Mouse (Mus musculus): Measurements from ENCODE around the gene Ptprk. TPM values are rescaled to one million over a fixed set of nuclear protein-coding genes. Genes with fewer than 3 reads are reported as not detected.

Ptprk gene
- polyA plus RNA-seq, 1 experiment from 2014 or later, result 24.7 TPM

DNA sequence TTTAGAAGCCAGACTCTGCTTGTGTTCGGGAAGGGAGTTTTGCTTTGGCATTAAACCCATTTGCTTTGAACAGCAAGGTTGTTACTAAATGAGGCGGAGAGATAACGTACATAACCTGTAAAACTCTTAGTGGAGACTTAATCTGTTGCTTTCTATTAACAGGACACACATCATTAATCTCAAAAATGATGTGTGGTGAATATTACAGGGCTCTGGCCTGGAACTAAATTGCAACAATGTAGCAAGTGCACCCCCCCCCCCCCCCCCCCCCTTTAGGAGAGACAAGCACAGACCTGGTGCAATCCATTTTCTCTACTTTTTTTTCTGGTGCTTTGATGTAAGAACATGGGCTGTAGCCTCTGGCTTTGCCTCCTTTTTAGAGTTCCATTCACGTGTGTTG lies 195.7 kb downstream of the Ptprk start:
- H3K27ac ChIP-seq, result no peak overlapping the region
- no peak overlapping the region for H3K4me3 ChIP-seq
- no peak overlapping the region for H3K9ac ChIP-seq
- H3K36me3 ChIP-seq, result peaks cover 5% of the 10 kb centered on the region; the same call in 1 of the 2 replicates
- H3K27me3 ChIP-seq (replicated peaks), result no peaks in the 10 kb centered on the region
- ATAC-seq (ENCODE audit: low FRiP score, low read depth), result no peak
- H3K4me2 ChIP-seq (replicated peaks), result no peak overlapping the region
- H3K4me1 ChIP-seq, result no peaks in the 10 kb centered on the region
- 79% methylated on average over 4 of the region's 4 CpGs for WGBS
- H3K9me3 ChIP-seq, result no peaks in the 10 kb centered on the region

DNA sequence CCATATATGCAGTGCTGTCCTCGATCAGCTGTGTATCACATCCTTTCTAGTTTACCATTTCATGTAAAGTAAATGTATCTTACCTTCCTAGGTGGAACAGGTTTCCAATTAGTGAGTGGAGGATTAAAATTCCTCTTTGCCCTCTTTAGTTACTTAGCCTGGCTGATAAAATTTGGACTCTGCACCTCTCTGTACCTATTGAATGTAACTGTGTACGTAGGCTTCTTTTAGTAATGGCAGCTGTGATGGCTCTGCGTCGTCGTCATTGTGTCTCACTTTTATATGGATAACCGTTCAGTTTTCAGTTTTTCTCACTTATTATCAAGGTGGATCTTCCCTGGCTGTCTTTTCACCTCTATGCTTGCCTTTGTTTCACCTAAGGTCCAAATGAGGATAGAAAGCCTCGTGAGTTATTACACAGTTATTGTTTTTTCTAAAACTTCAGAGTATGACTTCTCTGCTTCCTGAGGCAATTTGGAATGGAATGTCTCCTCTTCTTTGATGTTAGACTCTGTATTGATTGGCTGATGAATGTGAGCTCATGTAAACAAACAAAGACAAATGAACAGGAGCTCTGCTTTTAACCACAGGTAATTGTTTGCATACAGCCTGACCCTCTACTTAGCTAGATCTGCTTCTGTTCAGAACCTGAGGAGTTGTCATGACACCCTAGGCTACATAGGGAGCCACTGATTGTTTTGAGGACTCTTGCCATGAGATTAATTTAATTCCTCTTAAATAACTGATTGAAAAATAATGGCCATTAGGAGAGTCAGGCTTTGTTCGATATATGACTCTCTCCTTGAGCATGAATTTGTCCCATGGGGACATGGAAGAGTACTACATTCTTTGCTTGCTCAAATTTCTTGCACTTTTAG lies 197.3 kb downstream of the Ptprk start:
- 0 out of 2 replicates have a peak, but pooled peaks cover 3% of the 10 kb centered on the region for H3K36me3 ChIP-seq
- no peak for ATAC-seq (ENCODE audit: low FRiP score, low read depth)
- 88% methylated on average over 8 of the region's 8 CpGs for WGBS
- no peak overlapping the region for H3K9ac ChIP-seq
- no peak overlapping the region for H3K4me3 ChIP-seq
- no peak overlapping the region for H3K4me2 ChIP-seq (replicated peaks)
- H3K9me3 ChIP-seq, result no peaks in the 10 kb centered on the region
- no peak overlapping the region for H3K27ac ChIP-seq
- no peaks in the 10 kb centered on the region for H3K4me1 ChIP-seq
- H3K27me3 ChIP-seq (replicated peaks), result no peaks in the 10 kb centered on the region

DNA sequence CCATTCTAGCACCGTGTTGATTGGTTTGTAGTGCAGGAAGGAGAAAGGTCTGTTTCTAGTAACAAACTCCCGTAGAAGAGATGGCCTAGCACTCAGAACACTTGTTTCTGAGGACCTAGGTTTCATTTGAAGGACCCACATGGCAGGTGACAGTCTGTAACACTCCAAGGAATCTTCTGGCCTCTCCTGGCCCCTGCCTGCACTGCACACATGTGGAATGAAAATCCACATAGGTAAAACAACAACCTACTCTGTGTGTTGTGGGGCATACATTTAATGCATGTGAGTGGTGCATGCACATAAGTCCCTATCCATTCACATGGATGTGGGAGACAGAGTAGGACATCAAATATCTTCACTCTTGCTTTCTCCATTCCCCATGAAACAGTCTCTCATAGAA lies 204.1 kb downstream of the Ptprk start:
- 92% methylated on average over 2 of the region's 2 CpGs for WGBS
- no peaks in the 10 kb centered on the region for H3K4me1 ChIP-seq
- H3K9ac ChIP-seq, result no peak overlapping the region
- no peaks in the 10 kb centered on the region for H3K36me3 ChIP-seq
- H3K27me3 ChIP-seq (replicated peaks), result no peaks in the 10 kb centered on the region
- H3K4me2 ChIP-seq (replicated peaks), result no peak overlapping the region
- no peak overlapping the region for H3K27ac ChIP-seq
- no peak overlapping the region for H3K4me3 ChIP-seq
- no peaks in the 10 kb centered on the region for H3K9me3 ChIP-seq
- ATAC-seq (ENCODE audit: low FRiP score, low read depth), result no peak

DNA sequence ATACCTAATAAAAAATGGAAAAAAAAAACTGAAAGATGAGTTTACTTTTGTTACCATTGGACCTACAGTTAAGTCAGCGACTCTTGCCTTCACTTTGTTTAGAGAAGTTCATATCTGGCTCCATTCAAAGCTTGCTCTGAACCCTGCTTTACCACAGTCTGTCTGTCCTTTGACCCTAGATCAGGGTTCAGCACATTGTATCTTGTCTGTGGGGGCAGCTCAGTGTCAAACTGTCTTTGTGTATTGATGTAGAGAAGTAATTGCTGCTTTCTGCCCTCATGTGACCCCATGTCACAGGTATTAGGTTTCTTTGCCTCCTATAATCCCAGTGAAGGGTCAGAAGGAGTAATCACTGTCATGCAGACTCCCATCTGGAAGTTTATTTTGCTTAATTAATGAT lies 222.9 kb downstream of the Ptprk start:
- Histone ChIP-seq H3K27ac (no peak overlapping the region), H3K9me3 (no peaks in the 10 kb centered on the region), H3K27me3 (replicated peaks) (no peaks in the 10 kb centered on the region), H3K4me1 (no peaks in the 10 kb centered on the region), H3K36me3 (no peaks in the 10 kb centered on the region), H3K4me3 (no peak overlapping the region), H3K4me2 (replicated peaks) (no peak overlapping the region), H3K9ac (no peak overlapping the region)
- no peak for ATAC-seq (ENCODE audit: low FRiP score, low read depth)
- WGBS, result 58% methylated on average over 1 of the region's 1 CpGs

DNA sequence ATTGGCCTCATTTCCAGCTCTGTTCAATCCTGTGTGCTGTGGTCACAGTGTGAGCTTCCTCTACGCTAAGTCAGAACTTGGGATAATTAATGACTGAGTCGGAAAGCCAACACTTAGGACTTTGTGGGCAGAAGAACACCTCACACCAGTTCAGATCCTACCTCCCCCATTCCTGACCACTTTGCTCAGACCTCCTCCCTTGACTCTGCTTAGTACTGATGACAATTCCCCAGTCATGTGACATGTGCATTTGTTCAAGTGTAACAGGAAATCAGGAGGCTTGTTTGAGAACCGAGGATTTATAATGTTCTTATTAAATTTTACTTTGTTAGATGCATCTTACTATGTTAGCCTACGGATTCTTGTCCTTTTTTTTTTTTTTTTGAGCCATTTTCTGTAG lies 224.6 kb downstream of the Ptprk start:
- Histone ChIP-seq H3K9me3 (no peaks in the 10 kb centered on the region), H3K4me1 (no peaks in the 10 kb centered on the region), H3K36me3 (no peaks in the 10 kb centered on the region), H3K27me3 (replicated peaks) (no peaks in the 10 kb centered on the region), H3K9ac (no peak overlapping the region), H3K4me2 (replicated peaks) (no peak overlapping the region), H3K4me3 (no peak overlapping the region), H3K27ac (no peak overlapping the region)
- WGBS, result 77% methylated on average over 4 of the region's 4 CpGs
- no peak for ATAC-seq (ENCODE audit: low FRiP score, low read depth)

- Histone ChIP-seq H3K4me3 (no peak overlapping the region), H3K4me1 (no peaks in the 10 kb centered on the region), H3K9me3 (no peaks in the 10 kb centered on the region), H3K27me3 (replicated peaks) (no peaks in the 10 kb centered on the region), H3K27ac (no peak overlapping the region), H3K36me3 (no peaks in the 10 kb centered on the region), H3K9ac (no peak overlapping the region), H3K4me2 (replicated peaks) (no peak overlapping the region)
- no peak for ATAC-seq (ENCODE audit: low FRiP score, low read depth)
These were observed 229.2 kb downstream of the Ptprk start for GRCm38 (mm10) chr10:28303856-28304255.

DNA sequence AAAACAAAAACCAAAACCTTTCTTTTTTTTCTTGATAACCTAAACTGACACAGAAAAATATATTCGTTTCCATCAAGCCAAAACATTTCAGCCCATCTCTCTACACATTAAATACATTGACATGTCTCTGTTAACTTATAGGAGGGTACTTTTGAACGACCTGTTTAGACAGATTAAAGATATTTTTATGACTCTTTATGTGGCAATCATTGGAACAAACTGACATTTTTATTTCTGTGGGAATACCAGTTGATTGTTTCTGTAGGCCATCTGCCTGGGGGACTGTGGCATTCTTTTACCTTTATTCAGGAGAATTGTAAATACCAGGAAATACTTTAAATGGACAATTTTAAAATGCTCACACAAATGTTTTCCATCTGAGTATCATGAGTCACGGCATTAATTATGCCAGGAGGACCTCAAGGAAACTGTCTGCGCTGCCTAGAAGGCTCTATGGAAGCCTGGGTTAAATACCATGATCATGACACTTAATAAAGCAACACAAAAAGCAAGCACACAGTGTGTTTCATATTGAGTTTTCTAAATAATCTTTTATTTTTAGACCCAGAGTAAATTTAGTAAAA lies 229.8 kb downstream of the Ptprk start:
- Histone ChIP-seq H3K4me1 (no peaks in the 10 kb centered on the region), H3K4me2 (replicated peaks) (no peak overlapping the region), H3K9ac (no peak overlapping the region), H3K27ac (no peak overlapping the region), H3K36me3 (no peaks in the 10 kb centered on the region), H3K9me3 (no peaks in the 10 kb centered on the region), H3K27me3 (replicated peaks) (no peaks in the 10 kb centered on the region), H3K4me3 (no peak overlapping the region)
- 84% methylated on average over 4 of the region's 4 CpGs for WGBS
- ATAC-seq (ENCODE audit: low FRiP score, low read depth), result no peak

DNA sequence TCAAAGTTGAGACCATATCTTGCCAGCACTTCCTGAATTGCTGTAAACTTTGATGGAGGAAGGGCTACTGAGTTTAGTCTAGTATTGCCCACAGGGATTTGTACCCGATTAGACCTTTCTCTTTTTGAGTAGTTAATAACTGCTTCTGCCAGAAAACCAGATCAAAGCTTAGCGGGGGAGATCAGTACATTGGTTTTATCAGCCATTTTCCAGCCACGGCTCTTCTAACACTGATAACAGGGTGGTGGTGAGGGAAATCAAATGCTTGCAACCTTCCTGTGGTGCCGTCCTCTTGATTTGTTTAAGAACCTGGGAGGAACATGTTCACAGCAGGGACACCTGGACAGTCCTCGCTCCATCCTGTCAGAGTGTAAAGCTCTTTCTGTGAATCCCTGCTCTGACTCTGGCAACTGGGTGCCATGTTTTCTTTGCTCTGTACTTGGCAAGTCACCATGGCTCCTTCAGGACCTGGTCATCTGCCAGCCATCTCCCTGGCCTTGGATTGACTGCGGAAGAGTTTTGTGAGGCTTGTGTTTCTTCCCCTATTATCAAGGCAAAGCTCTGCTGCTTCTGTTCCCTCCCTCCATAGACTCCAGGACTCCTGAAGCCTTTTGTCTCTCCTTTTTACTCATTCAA lies 231.9 kb downstream of the Ptprk start:
- no peak for ATAC-seq (ENCODE audit: low FRiP score, low read depth)
- H3K27me3 ChIP-seq (replicated peaks), result no peaks in the 10 kb centered on the region
- H3K4me3 ChIP-seq, result no peak overlapping the region
- no peak overlapping the region for H3K27ac ChIP-seq
- no peaks in the 10 kb centered on the region for H3K36me3 ChIP-seq
- H3K9ac ChIP-seq, result no peak overlapping the region
- H3K9me3 ChIP-seq, result no peaks in the 10 kb centered on the region
- no peaks in the 10 kb centered on the region for H3K4me1 ChIP-seq
- no peak overlapping the region for H3K4me2 ChIP-seq (replicated peaks)
- 61% methylated on average over 6 of the region's 6 CpGs for WGBS

GRCm38 (mm10) chr10:28311369-28311768 lies 236.7 kb downstream of the Ptprk start:
- Histone ChIP-seq H3K4me2 (replicated peaks) (no peak overlapping the region), H3K27me3 (replicated peaks) (no peaks in the 10 kb centered on the region), H3K4me1 (no peaks in the 10 kb centered on the region), H3K9ac (no peak overlapping the region), H3K27ac (no peak overlapping the region), H3K9me3 (no peaks in the 10 kb centered on the region), H3K36me3 (no peaks in the 10 kb centered on the region), H3K4me3 (no peak overlapping the region)
- no peak for ATAC-seq (ENCODE audit: low FRiP score, low read depth)
- WGBS, result 63% methylated on average over 1 of the region's 1 CpGs

- Histone ChIP-seq H3K27ac (no peak overlapping the region), H3K36me3 (no peaks in the 10 kb centered on the region), H3K27me3 (replicated peaks) (no peaks in the 10 kb centered on the region), H3K4me2 (replicated peaks) (no peak overlapping the region), H3K9me3 (no peaks in the 10 kb centered on the region), H3K9ac (no peak overlapping the region), H3K4me3 (no peak overlapping the region), H3K4me1 (no peaks in the 10 kb centered on the region)
- 92% methylated on average over 2 of the region's 2 CpGs for WGBS
- no peak for ATAC-seq (ENCODE audit: low FRiP score, low read depth)
These were observed 248.4 kb downstream of the Ptprk start for GRCm38 (mm10) chr10:28322995-28323394.

- no peak overlapping the region for H3K9ac ChIP-seq
- 92% methylated on average over 5 of the region's 5 CpGs for WGBS
These were observed 260.6 kb downstream of the Ptprk start for GRCm38 (mm10) chr10:28335232-28335631.

DNA sequence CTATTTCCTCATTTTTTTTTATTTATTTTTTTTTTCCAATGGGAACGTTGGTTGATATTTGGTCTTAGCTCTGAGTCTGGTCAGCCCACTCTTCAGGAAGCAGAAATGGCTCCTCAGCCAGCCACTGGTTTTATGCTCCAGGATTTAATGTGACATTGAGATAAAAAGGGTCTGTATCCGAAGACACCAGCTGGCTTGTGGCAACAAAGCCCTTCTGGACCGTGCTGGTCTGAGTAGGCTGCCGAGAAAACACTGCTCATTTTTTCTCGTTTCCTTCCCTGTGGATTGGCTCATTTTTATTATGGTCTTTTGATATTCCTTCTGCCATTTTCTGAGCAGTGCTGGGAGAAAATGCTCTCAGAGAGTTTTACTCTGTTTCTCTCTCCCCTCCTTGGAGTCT lies 263.9 kb downstream of the Ptprk start:
- no peak overlapping the region for H3K9ac ChIP-seq
- no peaks in the 10 kb centered on the region for H3K36me3 ChIP-seq
- 36% methylated on average over 5 of the region's 5 CpGs for WGBS
- no peaks in the 10 kb centered on the region for H3K9me3 ChIP-seq
- no peaks in the 10 kb centered on the region for H3K27me3 ChIP-seq (replicated peaks)
- no peak overlapping the region for H3K4me2 ChIP-seq (replicated peaks)
- H3K27ac ChIP-seq, result no peak overlapping the region
- no peaks in the 10 kb centered on the region for H3K4me1 ChIP-seq
- H3K4me3 ChIP-seq, result no peak overlapping the region
- no peak for ATAC-seq (ENCODE audit: low FRiP score, low read depth)

More at GRCm38 (mm10) chr10:28335232-28335631, 260.6 kb downstream of the Ptprk start:
- H3K4me2 ChIP-seq (replicated peaks), result no peak overlapping the region
- H3K27me3 ChIP-seq (replicated peaks), result no peaks in the 10 kb centered on the region
- H3K36me3 ChIP-seq, result no peaks in the 10 kb centered on the region
- H3K27ac ChIP-seq, result no peak overlapping the region
- H3K9me3 ChIP-seq, result no peaks in the 10 kb centered on the region
- H3K4me3 ChIP-seq, result no peak overlapping the region
- no peak for ATAC-seq (ENCODE audit: low FRiP score, low read depth)
- no peaks in the 10 kb centered on the region for H3K4me1 ChIP-seq

All from neural tube, embryonic 12.5 days (tissue).